In genomic region chr17:71782242-71782698, GRCm38 (mm10) we compare ENCODE assay signal across 10 mouse cellular contexts. TPM values are rescaled to one million over a fixed set of nuclear protein-coding genes. Genes with fewer than 3 reads are reported as not detected.
DNase-seq lines count a peak whose midpoint lies in the region; ATAC-seq and TF ChIP-seq lines count a peak whose summit lies in the region.
"Had no signal": no experiment of that assay in that cellular context is flagged by ENCODE, and none has a peak within 500 bp of the region (broad histone marks: within the 10 kb centered on the region; RNA-seq: fewer than 3 reads in every experiment).

No protein-coding gene starts in this region.

- H3K4me2 ChIP-seq in hindbrain, embryonic 14.5 days (replicated peaks): peak overlapping the region; percentile 87
- H3K4me2 ChIP-seq in liver, embryonic 14.5 days (ENCODE audit: low read depth): peak overlapping the region; percentile 36

- peak; percentile 11 to 13 for DNase-seq in cerebellum, adult 2 months
- DNase-seq in cerebellum, adult 9-10 months: no peak
- peak; percentile 41 for DNase-seq in right cerebral cortex, adult 18-20 months
- DNase-seq in right cerebral cortex, postnatal 25 days: no peak
- DNase-seq in hindbrain, embryonic 14.5 days (ENCODE audit: low spot score): peak; percentile 74
- no peak for DNase-seq in liver, embryonic 14.5 days (ENCODE audit: low read depth in 3 of 3, low spot score in 3 of 3)
- no peak for DNase-seq in spleen, postnatal 10 days (ENCODE audit: low spot score in 2 of 2)

- H3K4me1 ChIP-seq in cerebellum, adult 2 months (ENCODE audit: control insufficient read depth, insufficient read depth, low read length): peaks cover 4% of the 10 kb centered on the region; the same call in 1 of the 2 replicates
- peaks cover 19% of the 10 kb centered on the region for H3K4me1 ChIP-seq in hindbrain, embryonic 14.5 days (replicated peaks; ENCODE audit: control insufficient read depth, insufficient read depth, low read length)
- no peaks in the 10 kb centered on the region for H3K4me1 ChIP-seq in liver, embryonic 14.5 days (replicated peaks; ENCODE audit: control insufficient read depth in 2 of 2, insufficient read depth in 2 of 2, low read length in 1 of 2)
- H3K4me1 ChIP-seq in small intestine, adult 2 months (ENCODE audit: control insufficient read depth, insufficient read depth, insufficient read length, low read length): no peaks in the 10 kb centered on the region

- no peak for TF ChIP-seq EP300 in liver, embryonic 14.5 days (IDR thresholded peaks at IDR 0.05; ENCODE audit: low read depth)

- no peak for TF ChIP-seq CTCF in cerebellum, adult 2 months (IDR thresholded peaks at IDR 0.05; ENCODE audit: borderline replicate concordance, insufficient read depth, low read depth, low read length)
- no peak for TF ChIP-seq CTCF in liver, embryonic 14.5 days (IDR thresholded peaks at IDR 0.05; ENCODE audit: low read depth)
- no peak for TF ChIP-seq CTCF in small intestine, adult 2 months (IDR thresholded peaks at IDR 0.05; ENCODE audit: extremely low read depth, insufficient read length, insufficient replicate concordance, low read depth, low read length)

- no peaks in the 10 kb centered on the region for H3K9me3 ChIP-seq in hindbrain, embryonic 14.5 days (ENCODE audit: control insufficient read depth, low read length)
- H3K9me3 ChIP-seq in liver, embryonic 14.5 days (ENCODE audit: control insufficient read depth, low read length): no peaks in the 10 kb centered on the region; the same call in 1 of the 2 replicates

- TF ChIP-seq POLR2A in cerebellum, adult 2 months (IDR thresholded peaks at IDR 0.05; ENCODE audit: borderline replicate concordance, insufficient read depth, low read length): no peak
- TF ChIP-seq POLR2A in small intestine, adult 2 months (IDR thresholded peaks at IDR 0.05; ENCODE audit: low read depth, low read length): no peak

- H3K27me3 ChIP-seq in cerebellum, adult 2 months (ENCODE audit: control insufficient read depth, insufficient read depth, low read length): no peaks in the 10 kb centered on the region; the same call in 1 of the 2 replicates
- H3K27me3 ChIP-seq in hindbrain, embryonic 14.5 days (ENCODE audit: control insufficient read depth, insufficient read depth, low read length): no peaks in the 10 kb centered on the region
- H3K27me3 ChIP-seq in liver, embryonic 14.5 days (ENCODE audit: control insufficient read depth, insufficient read depth, low read length): peaks cover 12% of the 10 kb centered on the region
- no peaks in the 10 kb centered on the region for H3K27me3 ChIP-seq in small intestine, adult 2 months (ENCODE audit: control insufficient read depth, insufficient read depth, low read length)

- no peaks in the 10 kb centered on the region for H3K36me3 ChIP-seq in hindbrain, embryonic 14.5 days (replicated peaks; ENCODE audit: control insufficient read depth, insufficient read depth)
- no peaks in the 10 kb centered on the region for H3K36me3 ChIP-seq in liver, embryonic 14.5 days (replicated peaks; ENCODE audit: control insufficient read depth, insufficient read depth, low read depth)
- no peaks in the 10 kb centered on the region for H3K36me3 ChIP-seq in small intestine, adult 2 months (ENCODE audit: control insufficient read depth, insufficient read depth, low read length)

- under 1% methylated on average over 28 of the region's 29 CpGs for WGBS in cerebellum, adult 2 months
- under 1% methylated on average over 18 of the region's 29 CpGs for WGBS in hindbrain, embryonic 14.5 days
- 1% methylated on average over 29 of the region's 29 CpGs for WGBS in liver, embryonic 14.5 days (ENCODE audit: insufficient replicate concordance)
- 2% methylated on average over 29 of the region's 29 CpGs for WGBS in small intestine, adult 2 months

- peak overlapping the region; percentile 89 for H3K9ac ChIP-seq in hindbrain, embryonic 14.5 days
- no peak overlapping the region for H3K9ac ChIP-seq in liver, embryonic 14.5 days (replicated peaks)

- peak overlapping the region; percentile 29 for H3K4me3 ChIP-seq in cerebellum, adult 2 months (replicated peaks; ENCODE audit: insufficient read depth, low read depth, low read length)
- peak overlapping the region; percentile 91 for H3K4me3 ChIP-seq in hindbrain, embryonic 14.5 days (replicated peaks; ENCODE audit: low read length)
- peak overlapping the region; percentile 3 to 21; a peak in 2 of 4 replicates for H3K4me3 ChIP-seq in liver, embryonic 14.5 days (ENCODE audit: insufficient read depth in 1 of 2, low read depth in 2 of 2, low read length in 2 of 2)
- H3K4me3 ChIP-seq in small intestine, adult 2 months (ENCODE audit: low read depth, low read length): peak overlapping the region; percentile 19; the same call in 1 of the 2 replicates

- H3K27ac ChIP-seq in cerebellum, adult 2 months (ENCODE audit: insufficient read depth, low read length): no peak overlapping the region
- peak overlapping the region; percentile 83 for H3K27ac ChIP-seq in hindbrain, embryonic 14.5 days
- H3K27ac ChIP-seq in liver, embryonic 14.5 days: no peak overlapping the region
- no peak overlapping the region for H3K27ac ChIP-seq in small intestine, adult 2 months (ENCODE audit: insufficient read depth, low read depth, low read length)

- peak; percentile 92 for ATAC-seq in hindbrain, embryonic 14.5 days (ENCODE audit: low FRiP score)
- no peak for ATAC-seq in liver, embryonic 14.5 days (ENCODE audit: insufficient read depth)

RNA-seq across cellular contexts. Expression of gene Clip4, which starts 14.0 kb away (rescaled TPM):
- polyA plus RNA-seq in cerebellum, adult 2 months (2012; rRNA removed): 35.3 and 42.9 TPM in 2 replicates
- 15.8 and 17.0 TPM in 2 replicates for polyA plus RNA-seq in hindbrain, embryonic 14.5 days (2014; fragmentation: Nextera tagmentation; extraction: Ambion mirVana)
- polyA plus RNA-seq in liver, embryonic 14.5 days (2012; rRNA removed): 0.10 and 0.17 TPM in 2 replicates
- polyA plus RNA-seq in liver, embryonic 14.5 days (2014; fragmentation: Nextera tagmentation; extraction: Ambion mirVana): 0.14 and 0.34 TPM in 2 replicates
- 0.62 and 0.72 TPM in 2 replicates for polyA plus RNA-seq in small intestine, adult 2 months (2012; rRNA removed)

RNA-seq across cellular contexts. Expression of gene Pcare, which starts 29.6 kb away (rescaled TPM):
- not detected in 2 replicates for polyA plus RNA-seq in cerebellum, adult 2 months (2012; rRNA removed)
- polyA plus RNA-seq in hindbrain, embryonic 14.5 days (2014; fragmentation: Nextera tagmentation; extraction: Ambion mirVana): not detected in 2 replicates
- polyA plus RNA-seq in liver, embryonic 14.5 days (2012; rRNA removed): 0.01 and 0.02 TPM in 2 replicates
- polyA plus RNA-seq in liver, embryonic 14.5 days (2014; fragmentation: Nextera tagmentation; extraction: Ambion mirVana): 0.03 TPM in 1 of 2 replicates, not detected in the other
- polyA plus RNA-seq in small intestine, adult 2 months (2012; rRNA removed): not detected in 2 replicates
- polyA plus RNA-seq: C2C12; liver, adult 2 months had no signal

Comparison
In these comparisons a context has a peak if more than half of its experiments do, and no peak if none do; other contexts are left out.
1. DNase-seq: peak in cerebellum, adult 2 months (2 of 2), right cerebral cortex, adult 18-20 months (single experiment) and hindbrain, embryonic 14.5 days (single experiment); none in cerebellum, adult 9-10 months (single experiment), right cerebral cortex, postnatal 25 days (single experiment), liver, embryonic 14.5 days (0 of 3) and spleen, postnatal 10 days (0 of 2).
2. H3K4me3 ChIP-seq: peak in every context shown above with its lines; median percentile 91 in hindbrain, embryonic 14.5 days; 29 in cerebellum, adult 2 months; 19 in small intestine, adult 2 months; 12 in liver, embryonic 14.5 days.